Mouse (Mus musculus): ENCODE measurements around the gene Plin4. TPM values are rescaled to one million over a fixed set of nuclear protein-coding genes. Genes with fewer than 3 reads are reported as not detected.

Gene Plin4
- total and polyA plus RNA-seq, 3 experiments: 0.04 TPM; not detected in 1

DNA sequence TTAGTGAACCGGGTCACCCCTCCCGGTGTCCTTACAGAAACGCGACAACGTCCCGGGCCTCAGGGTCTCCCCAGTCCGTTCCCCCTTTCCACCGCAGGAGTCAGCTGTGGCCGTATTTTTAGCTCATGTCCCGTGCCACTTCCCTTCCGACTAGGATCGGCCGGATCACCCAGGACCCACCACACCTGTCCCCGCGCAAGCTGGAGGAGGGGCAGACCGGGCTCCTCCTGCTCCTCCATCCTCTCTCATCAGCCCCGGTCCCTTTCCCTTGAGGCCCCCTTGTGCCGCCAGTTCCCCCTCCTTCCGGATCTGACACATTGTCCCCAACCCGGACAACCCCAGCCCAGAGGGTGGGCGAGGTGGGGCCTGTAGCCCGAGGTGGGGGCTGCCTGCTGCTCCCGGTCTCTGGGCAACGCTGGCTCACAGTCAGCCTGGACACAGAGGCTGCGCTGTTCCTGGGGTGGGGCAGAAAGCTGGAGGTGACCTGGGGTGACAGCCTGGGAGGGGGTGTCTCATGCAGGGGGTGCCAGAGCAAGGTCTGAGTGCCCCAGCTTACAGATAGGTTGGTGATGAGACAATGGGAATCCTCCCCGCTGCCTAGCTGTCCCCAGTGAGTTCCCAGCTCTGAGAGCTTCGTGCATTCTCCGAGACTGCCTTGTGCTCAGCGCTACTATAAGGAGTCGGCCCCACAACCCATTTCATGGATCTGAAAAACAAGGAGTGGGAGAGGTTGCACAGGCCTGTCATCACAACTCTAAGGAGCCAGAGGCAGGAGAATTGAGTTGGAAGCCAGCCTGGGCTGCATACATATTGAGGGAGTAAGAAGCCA lies 39.4 kb upstream of the Plin4 start:
- no peak for DNase-seq (ENCODE audit: extremely low read depth)
- dilution Hi-C loops (cut with MboI; ENCODE audit: extremely low pct_ligation_motif_present, extremely low pct_unique_long_range_greater_than_20kb, low sequenced_read_pairs): no loop called here

GRCm38 (mm10) chr17:56148280-56148679 lies 38.7 kb upstream of the Plin4 start:
- Histone ChIP-seq H3K9me3 (replicated peaks; ENCODE audit: low read length) (no peaks in the 10 kb centered on the region), H3K27me3 (replicated peaks) (peaks cover 95% of the 10 kb centered on the region), H3K4me3 (replicated peaks in 1 of 3; ENCODE audit: low read depth in 2 of 3, low read length in 2 of 3, poor library complexity in 1 of 3) (no peak overlapping the region), H3K9ac (ENCODE audit: insufficient read depth, low read depth) (no peak overlapping the region), H3K79me2 (replicated peaks; ENCODE audit: control insufficient read depth, extremely low read depth, insufficient read depth, poor library complexity, severe bottlenecking) (no peaks in the 10 kb centered on the region), H3K4me1 (ENCODE audit: control insufficient read depth in 1 of 2, insufficient read depth in 2 of 2) (peaks cover 27 to 72% of the 10 kb centered on the region in 2 experiments), H3K36me3 (replicated peaks in 1 of 2; ENCODE audit: control insufficient read depth in 1 of 2, insufficient read depth in 1 of 2, low read length in 1 of 2) (no peaks in the 10 kb centered on the region), H3K27ac (ENCODE audit: insufficient read depth, low read depth) (no peak overlapping the region), H3K4me2 (ENCODE audit: insufficient read depth, low read depth, poor library complexity, severe bottlenecking) (no peak overlapping the region)
- in situ Hi-C loops (cut with MboI; ENCODE audit: low pct_ligation_motif_present, low pct_unique_long_range_greater_than_20kb, low sequenced_read_pairs): no loop called here
- peak; percentile 75 for DNase-seq (ENCODE audit: extremely low read depth)
- dilution Hi-C loops (cut with MboI; ENCODE audit: extremely low pct_ligation_motif_present, extremely low pct_unique_long_range_greater_than_20kb, low sequenced_read_pairs): no loop called here
- TF ChIP-seq ELF1 (IDR thresholded peaks at IDR 0.05; ENCODE audit: low read depth, low read length): no peak; the same call in 1 of the 2 replicates
- no peak for TF ChIP-seq POLR2A (IDR thresholded peaks at IDR 0.05; ENCODE audit: low read depth, low read length)
- TF ChIP-seq TCF12 (IDR thresholded peaks at IDR 0.05; ENCODE audit: low read depth, low read length): peak; percentile 87; the same call in 1 of the 2 replicates
- peak; percentile 56; the same call in 1 of the 2 replicates for TF ChIP-seq MAX (IDR thresholded peaks at IDR 0.05; ENCODE audit: low read length)
- no peak for TF ChIP-seq KAT2A (IDR thresholded peaks at IDR 0.05; ENCODE audit: insufficient replicate concordance, low read length)
- TF ChIP-seq CHD1 (IDR thresholded peaks at IDR 0.05; ENCODE audit: low read depth, low read length): no peak
- no peak for TF ChIP-seq USF1 (IDR thresholded peaks at IDR 0.05; ENCODE audit: low read depth, low read length)
- TF ChIP-seq HCFC1 (IDR thresholded peaks at IDR 0.05; ENCODE audit: low read depth, low read length): no peak
- TF ChIP-seq MXI1 (IDR thresholded peaks at IDR 0.05; ENCODE audit: low read depth, low read length): 0 out of 2 replicates have a peak, but pooled peaks have one; percentile 27
- TF ChIP-seq MAFK (IDR thresholded peaks at IDR 0.05; ENCODE audit: insufficient replicate concordance, low read length): no peak
- peak; percentile 25; the same call in 1 of the 2 replicates for TF ChIP-seq MEF2A (IDR thresholded peaks at IDR 0.05; ENCODE audit: borderline replicate concordance, low read depth, low read length)
- no peak for TF ChIP-seq RAD21 (IDR thresholded peaks at IDR 0.05; ENCODE audit: low read depth, low read length)
- no peak for TF ChIP-seq CHD2 (IDR thresholded peaks at IDR 0.05; ENCODE audit: low read length)
- TF ChIP-seq MYC (IDR thresholded peaks at IDR 0.05; ENCODE audit: low read depth, low read length): no peak
- TF ChIP-seq GABPA (IDR thresholded peaks at IDR 0.05; ENCODE audit: insufficient replicate concordance, low read depth, low read length): no peak
- no peak for TF ChIP-seq UBTF (IDR thresholded peaks at IDR 0.05; ENCODE audit: low read depth, low read length)
- TF ChIP-seq E2F4 (IDR thresholded peaks at IDR 0.05; ENCODE audit: insufficient replicate concordance, low read depth, low read length): no peak
- no peak for TF ChIP-seq MAZ (IDR thresholded peaks at IDR 0.05; ENCODE audit: low read depth, low read length)
- no peak for TF ChIP-seq NRF1 (IDR thresholded peaks at IDR 0.05; ENCODE audit: low read depth, low read length)
- TF ChIP-seq USF2 (conservative IDR thresholded peaks at IDR 0.05; ENCODE audit: low read depth, low read length): no peak
- TF ChIP-seq JUND (conservative IDR thresholded peaks at IDR 0.05; ENCODE audit: low read depth, low read length): no peak
- no peak for TF ChIP-seq TBP (conservative IDR thresholded peaks at IDR 0.05; ENCODE audit: low read depth, low read length)
- TF ChIP-seq POLR2AphosphoS2 (IDR thresholded peaks at IDR 0.05; ENCODE audit: low read depth, low read length): no peak
- TF ChIP-seq ZC3H11A (IDR thresholded peaks at IDR 0.05; ENCODE audit: low read depth, low read length): no peak
- TF ChIP-seq JUN (IDR thresholded peaks at IDR 0.05; ENCODE audit: insufficient read depth, low read depth, low read length): no peak
- TF ChIP-seq ZMIZ1 (IDR thresholded peaks at IDR 0.05; ENCODE audit: low read depth, low read length): no peak
- peak; percentile 66 for TF ChIP-seq ETS1 (conservative IDR thresholded peaks at IDR 0.05; ENCODE audit: low read depth, low read length)
- peak; percentile 39; the same call in 1 of the 2 replicates for TF ChIP-seq IRF4 (IDR thresholded peaks at IDR 0.05; ENCODE audit: low read depth, low read length)
- TF ChIP-seq SMC3 (IDR thresholded peaks at IDR 0.05; ENCODE audit: low read depth, low read length): no peak
- TF ChIP-seq ZNF384 (IDR thresholded peaks at IDR 0.05; ENCODE audit: low read depth, low read length): peak; percentile 32
- no peak for TF ChIP-seq NELFE (IDR thresholded peaks at IDR 0.05; ENCODE audit: low read depth, low read length)

More for the DNA sequence above, 39.4 kb upstream of the Plin4 start:
- Histone ChIP-seq H3K4me1 (ENCODE audit: control insufficient read depth in 1 of 2, insufficient read depth in 2 of 2) (peaks cover 30 to 65% of the 10 kb centered on the region in 2 experiments), H3K9ac (ENCODE audit: insufficient read depth, low read depth) (no peak overlapping the region), H3K27me3 (replicated peaks) (peaks cover 95% of the 10 kb centered on the region), H3K79me2 (replicated peaks; ENCODE audit: control insufficient read depth, extremely low read depth, insufficient read depth, poor library complexity, severe bottlenecking) (no peaks in the 10 kb centered on the region), H3K9me3 (replicated peaks; ENCODE audit: low read length) (no peaks in the 10 kb centered on the region), H3K4me3 (replicated peaks in 1 of 3; ENCODE audit: low read depth in 2 of 3, low read length in 2 of 3, poor library complexity in 1 of 3) (no peak overlapping the region), H3K36me3 (replicated peaks in 1 of 2; ENCODE audit: control insufficient read depth in 1 of 2, insufficient read depth in 1 of 2, low read length in 1 of 2) (no peaks in the 10 kb centered on the region), H3K27ac (ENCODE audit: insufficient read depth, low read depth) (no peak overlapping the region), H3K4me2 (ENCODE audit: insufficient read depth, low read depth, poor library complexity, severe bottlenecking) (no peak overlapping the region)
- no peak for TF ChIP-seq IRF4 (IDR thresholded peaks at IDR 0.05; ENCODE audit: low read depth, low read length)
- TF ChIP-seq MXI1 (IDR thresholded peaks at IDR 0.05; ENCODE audit: low read depth, low read length): no peak
- in situ Hi-C loops (cut with MboI; ENCODE audit: low pct_ligation_motif_present, low pct_unique_long_range_greater_than_20kb, low sequenced_read_pairs): no loop called here
